Mouse (Mus musculus) lung, adult 2 months (tissue): Measurements from ENCODE around the gene Idh3b.

Source experiments
- CTCF ChIP-seq: fragments of 200-500 bp; IDR thresholded peaks from 2 replicates; pipeline ENCODE4 v1.5.1; 2011; ENCODE audit warnings: mild to moderate bottlenecking, low read length, control low read depth; ENCODE audit not compliant: insufficient read depth
- POLR2A ChIP-seq: fragments of 200-500 bp; IDR thresholded peaks from 2 replicates; pipeline ENCODE4 v1.6.1; 2011; ENCODE audit warnings: low read depth, mild to moderate bottlenecking, control low read depth, low read length, borderline replicate concordance; ENCODE audit errors: extremely low read depth

- TF ChIP-seq CTCF (no peak), POLR2A (no peak)
Measured at GRCm38 (mm10) chr2:130329502-130329901, 45.2 kb upstream of the Idh3b start.
